Mouse (Mus musculus): ENCODE measurements around the gene Tfb1m. TPM values are rescaled to one million over a fixed set of nuclear protein-coding genes. Genes with fewer than 3 reads are reported as not detected.

Gene Tfb1m
- polyA plus RNA-seq, 1 experiment from 2014 or later = 16.0 TPM

GRCm38 (mm10) chr17:3520344-3520743 lies 37.2 kb downstream of the Tfb1m start:
- Histone ChIP-seq H3K36me3 (ENCODE audit: insufficient read depth, low read length) (peaks cover 12% of the 10 kb centered on the region; the same call in 1 of the 2 replicates), H3K9ac (replicated peaks; ENCODE audit: low read length) (no peak overlapping the region), H3K4me2 (replicated peaks; ENCODE audit: low read depth, low read length) (no peak overlapping the region), H3K4me1 (ENCODE audit: insufficient read depth, low read length) (no peaks in the 10 kb centered on the region), H3K9me3 (ENCODE audit: low read length) (no peaks in the 10 kb centered on the region), H3K27ac (ENCODE audit: low read length) (no peak overlapping the region), H3K4me3 (ENCODE audit: low read length) (no peak overlapping the region), H3K27me3 (ENCODE audit: insufficient read depth, low read length) (no peaks in the 10 kb centered on the region)
- ATAC-seq (ENCODE audit: low FRiP score, low TSS enrichment) = no peak
- 94% methylated on average over 5 of the region's 5 CpGs for whole genome bisulfite sequencing

GRCm38 (mm10) chr17:3516406-3516805 lies 41.2 kb downstream of the Tfb1m start:
- no peaks in the 10 kb centered on the region for H3K4me1 ChIP-seq (ENCODE audit: insufficient read depth, low read length)
- H3K4me2 ChIP-seq (replicated peaks; ENCODE audit: low read depth, low read length) = no peak overlapping the region
- 60% methylated on average over 9 of the region's 9 CpGs for whole genome bisulfite sequencing
- H3K27me3 ChIP-seq (ENCODE audit: insufficient read depth, low read length) = no peaks in the 10 kb centered on the region
- H3K9ac ChIP-seq (replicated peaks; ENCODE audit: low read length) = no peak overlapping the region
- H3K27ac ChIP-seq (ENCODE audit: low read length) = no peak overlapping the region
- H3K9me3 ChIP-seq (ENCODE audit: low read length) = no peaks in the 10 kb centered on the region
- peaks cover 15% of the 10 kb centered on the region; the same call in 1 of the 2 replicates for H3K36me3 ChIP-seq (ENCODE audit: insufficient read depth, low read length)
- no peak overlapping the region for H3K4me3 ChIP-seq (ENCODE audit: low read length)
- no peak for ATAC-seq (ENCODE audit: low FRiP score, low TSS enrichment)

GRCm38 (mm10) chr17:3515851-3516250 lies 41.7 kb downstream of the Tfb1m start:
- Histone ChIP-seq H3K9ac (replicated peaks; ENCODE audit: low read length) (no peak overlapping the region), H3K4me3 (ENCODE audit: low read length) (no peak overlapping the region), H3K4me1 (ENCODE audit: insufficient read depth, low read length) (no peaks in the 10 kb centered on the region), H3K4me2 (replicated peaks; ENCODE audit: low read depth, low read length) (no peak overlapping the region), H3K36me3 (ENCODE audit: insufficient read depth, low read length) (peaks cover 15% of the 10 kb centered on the region; the same call in 1 of the 2 replicates), H3K9me3 (ENCODE audit: low read length) (no peaks in the 10 kb centered on the region), H3K27me3 (ENCODE audit: insufficient read depth, low read length) (no peaks in the 10 kb centered on the region), H3K27ac (ENCODE audit: low read length) (no peak overlapping the region)
- WGBS = 93% methylated on average over 8 of the region's 8 CpGs
- no peak for ATAC-seq (ENCODE audit: low FRiP score, low TSS enrichment)

GRCm38 (mm10) chr17:3514316-3514715 lies 43.3 kb downstream of the Tfb1m start:
- Histone ChIP-seq H3K4me1 (ENCODE audit: insufficient read depth, low read length) (no peaks in the 10 kb centered on the region), H3K27me3 (ENCODE audit: insufficient read depth, low read length) (no peaks in the 10 kb centered on the region), H3K27ac (ENCODE audit: low read length) (no peak overlapping the region), H3K36me3 (ENCODE audit: insufficient read depth, low read length) (peaks cover 12% of the 10 kb centered on the region; the same call in 1 of the 2 replicates), H3K4me2 (replicated peaks; ENCODE audit: low read depth, low read length) (no peak overlapping the region), H3K9me3 (ENCODE audit: low read length) (no peaks in the 10 kb centered on the region), H3K4me3 (ENCODE audit: low read length) (no peak overlapping the region), H3K9ac (replicated peaks; ENCODE audit: low read length) (no peak overlapping the region)
- WGBS = 90% methylated on average over 5 of the region's 5 CpGs
- no peak for ATAC-seq (ENCODE audit: low FRiP score, low TSS enrichment)

- no peaks in the 10 kb centered on the region for H3K4me1 ChIP-seq (ENCODE audit: insufficient read depth, low read length)
- H3K4me2 ChIP-seq (replicated peaks; ENCODE audit: low read depth, low read length) = no peak overlapping the region
- WGBS = 7% methylated on average over 1 of the region's 1 CpGs
- no peak overlapping the region for H3K4me3 ChIP-seq (ENCODE audit: low read length)
- no peaks in the 10 kb centered on the region for H3K27me3 ChIP-seq (ENCODE audit: insufficient read depth, low read length)
- H3K36me3 ChIP-seq (ENCODE audit: insufficient read depth, low read length) = 0 out of 2 replicates have a peak, but pooled peaks cover under 1% of the 10 kb centered on the region
- no peaks in the 10 kb centered on the region for H3K9me3 ChIP-seq (ENCODE audit: low read length)
- H3K9ac ChIP-seq (replicated peaks; ENCODE audit: low read length) = no peak overlapping the region
- ATAC-seq (ENCODE audit: low FRiP score, low TSS enrichment) = peak; percentile 76; the same call in 1 of the 2 replicates
- H3K27ac ChIP-seq (ENCODE audit: low read length) = no peak overlapping the region
These were observed 47.7 kb downstream of the Tfb1m start for GRCm38 (mm10) chr17:3509841-3510240.

GRCm38 (mm10) chr17:3506508-3506907 lies 51.1 kb downstream of the Tfb1m start:
- no peak overlapping the region for H3K9ac ChIP-seq (replicated peaks; ENCODE audit: low read length)
- no peak overlapping the region for H3K4me2 ChIP-seq (replicated peaks; ENCODE audit: low read depth, low read length)
- no peak overlapping the region for H3K4me3 ChIP-seq (ENCODE audit: low read length)
- no peaks in the 10 kb centered on the region for H3K9me3 ChIP-seq (ENCODE audit: low read length)
- no peak for ATAC-seq (ENCODE audit: low FRiP score, low TSS enrichment)
- H3K27me3 ChIP-seq (ENCODE audit: insufficient read depth, low read length) = no peaks in the 10 kb centered on the region
- no peaks in the 10 kb centered on the region for H3K4me1 ChIP-seq (ENCODE audit: insufficient read depth, low read length)
- H3K27ac ChIP-seq (ENCODE audit: low read length) = no peak overlapping the region
- WGBS = 87% methylated on average over 8 of the region's 8 CpGs
- H3K36me3 ChIP-seq (ENCODE audit: insufficient read depth, low read length) = no peaks in the 10 kb centered on the region

GRCm38 (mm10) chr17:3505711-3506110 lies 51.9 kb downstream of the Tfb1m start:
- Histone ChIP-seq H3K4me1 (ENCODE audit: insufficient read depth, low read length) (no peaks in the 10 kb centered on the region), H3K36me3 (ENCODE audit: insufficient read depth, low read length) (no peaks in the 10 kb centered on the region), H3K27me3 (ENCODE audit: insufficient read depth, low read length) (no peaks in the 10 kb centered on the region), H3K4me2 (replicated peaks; ENCODE audit: low read depth, low read length) (no peak overlapping the region), H3K9ac (replicated peaks; ENCODE audit: low read length) (no peak overlapping the region), H3K4me3 (ENCODE audit: low read length) (no peak overlapping the region), H3K9me3 (ENCODE audit: low read length) (no peaks in the 10 kb centered on the region), H3K27ac (ENCODE audit: low read length) (no peak overlapping the region)
- ATAC-seq (ENCODE audit: low FRiP score, low TSS enrichment) = no peak
- WGBS = 79% methylated on average over 1 of the region's 1 CpGs

GRCm38 (mm10) chr17:3500936-3501335 lies 56.6 kb downstream of the Tfb1m start:
- no peak for ATAC-seq (ENCODE audit: low FRiP score, low TSS enrichment)

GRCm38 (mm10) chr17:3500076-3500475 lies 57.5 kb downstream of the Tfb1m start:
- Histone ChIP-seq H3K9ac (replicated peaks; ENCODE audit: low read length) (no peak overlapping the region), H3K4me2 (replicated peaks; ENCODE audit: low read depth, low read length) (no peak overlapping the region), H3K4me3 (ENCODE audit: low read length) (no peak overlapping the region), H3K9me3 (ENCODE audit: low read length) (no peaks in the 10 kb centered on the region), H3K27ac (ENCODE audit: low read length) (no peak overlapping the region), H3K27me3 (ENCODE audit: insufficient read depth, low read length) (no peaks in the 10 kb centered on the region), H3K36me3 (ENCODE audit: insufficient read depth, low read length) (no peaks in the 10 kb centered on the region), H3K4me1 (ENCODE audit: insufficient read depth, low read length) (peaks cover 8% of the 10 kb centered on the region; the same call in 1 of the 2 replicates)
- 94% methylated on average over 6 of the region's 6 CpGs for WGBS
- ATAC-seq (ENCODE audit: low FRiP score, low TSS enrichment) = no peak

More at GRCm38 (mm10) chr17:3500936-3501335, 56.6 kb downstream of the Tfb1m start:
- Histone ChIP-seq H3K4me1 (ENCODE audit: insufficient read depth, low read length) (peaks cover 5% of the 10 kb centered on the region; the same call in 1 of the 2 replicates), H3K9ac (replicated peaks; ENCODE audit: low read length) (no peak overlapping the region), H3K9me3 (ENCODE audit: low read length) (no peaks in the 10 kb centered on the region), H3K27me3 (ENCODE audit: insufficient read depth, low read length) (no peaks in the 10 kb centered on the region), H3K27ac (ENCODE audit: low read length) (no peak overlapping the region), H3K4me2 (replicated peaks; ENCODE audit: low read depth, low read length) (no peak overlapping the region), H3K36me3 (ENCODE audit: insufficient read depth, low read length) (no peaks in the 10 kb centered on the region), H3K4me3 (ENCODE audit: low read length) (no peak overlapping the region)
- 71% methylated on average over 4 of the region's 4 CpGs for WGBS

GRCm38 (mm10) chr17:3499468-3499867 lies 58.1 kb downstream of the Tfb1m start:
- Histone ChIP-seq H3K27me3 (ENCODE audit: insufficient read depth, low read length) (no peaks in the 10 kb centered on the region), H3K9me3 (ENCODE audit: low read length) (no peaks in the 10 kb centered on the region)
- WGBS = 78% methylated on average over 8 of the region's 8 CpGs

More at GRCm38 (mm10) chr17:3499468-3499867, 58.1 kb downstream of the Tfb1m start:
- no peak overlapping the region for H3K27ac ChIP-seq (ENCODE audit: low read length)
- H3K9ac ChIP-seq (replicated peaks; ENCODE audit: low read length) = no peak overlapping the region
- H3K4me3 ChIP-seq (ENCODE audit: low read length) = no peak overlapping the region
- no peak overlapping the region for H3K4me2 ChIP-seq (replicated peaks; ENCODE audit: low read depth, low read length)
- peaks cover 8% of the 10 kb centered on the region; the same call in 1 of the 2 replicates for H3K4me1 ChIP-seq (ENCODE audit: insufficient read depth, low read length)
- H3K36me3 ChIP-seq (ENCODE audit: insufficient read depth, low read length) = no peaks in the 10 kb centered on the region
- no peak for ATAC-seq (ENCODE audit: low FRiP score, low TSS enrichment)
